Mouse (Mus musculus): Measurements from ENCODE around the gene Tent5b.
"Not testable (repeated sequence)": the region's sequence is repeated elsewhere in the genome, so short reads cannot be mapped to it uniquely, and the experiment has no call there.

The Tent5b gene

DNA sequence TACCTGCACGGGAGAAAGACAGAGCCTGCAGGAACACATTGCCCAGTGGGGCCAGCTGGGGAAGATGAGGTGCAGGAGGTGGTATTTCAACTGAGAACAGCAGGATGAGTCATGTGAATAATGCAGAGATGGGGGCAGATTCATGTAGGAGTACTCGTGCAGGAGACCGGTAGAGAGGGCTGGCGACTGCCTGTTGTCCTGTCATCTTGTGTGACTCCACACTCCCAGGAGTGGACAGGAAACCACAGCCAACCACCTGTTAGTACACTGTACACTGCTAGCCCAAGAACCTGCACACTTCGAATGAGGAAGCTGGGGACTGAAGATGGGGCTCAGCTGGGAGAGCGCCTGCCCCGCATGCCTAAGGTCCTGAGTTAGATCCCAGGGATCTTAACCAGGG is 21.6 kb downstream of the Tent5b start:
- DNase-seq (ENCODE audit: low spot score): no peak

DNA sequence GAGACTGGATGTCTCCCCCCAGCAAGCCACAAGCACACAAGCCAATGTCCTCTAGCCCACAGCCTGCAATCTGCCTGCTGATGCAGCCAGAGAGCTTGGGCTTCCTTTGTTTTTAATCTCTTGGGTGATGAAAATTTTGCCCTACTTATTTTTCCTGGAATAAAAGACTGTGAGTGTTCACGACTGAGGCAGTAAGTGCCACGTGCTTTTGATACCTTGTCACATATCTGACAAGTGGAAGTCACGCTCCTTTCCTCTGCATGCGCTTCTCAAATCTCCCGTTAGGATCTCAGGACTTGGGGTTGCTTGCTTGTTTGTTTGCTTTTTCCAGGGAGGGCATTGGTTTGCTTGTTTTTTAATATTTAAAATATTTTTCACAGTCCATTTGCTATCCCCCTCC is 24.4 kb downstream of the Tent5b start:
- DNase-seq (ENCODE audit: low spot score): no peak

- no peak for DNase-seq (ENCODE audit: low spot score)
These were observed 25.0 kb downstream of the Tent5b start for GRCm38 (mm10) chr4:133504755-133505485.

DNA sequence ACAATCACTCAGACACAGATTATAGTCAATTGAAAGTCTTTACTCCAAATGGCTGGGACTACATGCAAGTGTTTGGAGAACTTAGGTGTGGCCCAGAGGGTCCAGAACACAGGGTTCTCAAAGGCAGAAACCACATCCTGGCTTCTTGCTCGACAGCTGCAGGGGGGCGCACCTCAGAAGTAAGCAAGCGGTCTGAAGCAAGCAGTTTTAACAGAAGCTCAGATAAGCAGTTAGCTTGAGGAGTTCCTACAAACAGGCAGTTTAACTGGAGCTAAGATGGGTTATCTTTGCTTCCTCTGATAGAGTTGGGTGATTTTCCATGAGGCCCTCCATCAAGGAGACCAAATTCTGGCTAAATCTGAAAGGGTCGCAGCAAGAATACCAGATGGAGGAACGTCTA is 26.6 kb downstream of the Tent5b start:
- no peak for DNase-seq (ENCODE audit: low spot score)

GRCm38 (mm10) chr4:133508990-133509389 is 29.1 kb downstream of the Tent5b start:
- DNase-seq (ENCODE audit: low spot score): no peak

DNA sequence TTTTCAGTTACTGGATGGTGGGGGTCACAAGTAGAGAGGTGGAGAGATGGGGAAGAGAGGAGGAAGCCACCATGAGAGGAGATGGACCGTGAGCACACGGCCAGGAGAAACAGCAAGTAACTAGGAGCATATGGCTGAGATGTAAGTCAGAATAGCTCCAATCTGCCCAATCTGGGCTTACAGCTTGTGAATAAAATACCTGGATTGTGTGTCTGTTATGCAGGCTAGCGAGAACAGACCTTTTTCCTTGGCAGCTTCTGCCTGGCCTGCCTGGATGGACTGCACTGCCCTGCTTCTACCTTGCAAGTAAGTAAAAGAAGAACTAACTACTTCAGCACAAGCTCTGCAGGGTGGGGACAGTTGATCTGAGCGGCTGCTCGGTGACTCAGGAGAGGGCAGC is 31.1 kb downstream of the Tent5b start:
- no peak for DNase-seq (ENCODE audit: low spot score)

- not testable (repeated sequence) for DNase-seq (ENCODE audit: low spot score)
These were observed 32.6 kb downstream of the Tent5b start for GRCm38 (mm10) chr4:133512511-133512910.

DNA sequence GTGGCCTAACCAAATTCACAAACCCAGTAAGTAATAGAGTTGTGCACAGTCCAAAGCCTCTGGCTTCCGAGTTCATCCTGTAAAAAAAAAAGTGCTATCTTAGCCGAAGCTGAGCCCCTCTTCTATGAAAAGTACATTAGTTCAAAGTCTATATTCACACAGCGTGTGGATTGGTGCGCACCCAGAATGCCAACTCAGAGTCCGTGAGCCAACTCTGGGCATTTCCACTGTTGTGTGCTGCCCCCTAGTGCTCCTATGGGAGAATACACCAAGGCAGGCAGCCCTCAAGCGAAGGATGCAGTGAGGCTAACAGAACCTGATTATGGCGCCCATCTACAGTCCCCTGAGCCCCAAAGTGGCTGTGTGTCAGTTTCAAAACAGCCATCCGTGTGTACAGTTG is 33.0 kb downstream of the Tent5b start:
- peak; percentile 65 for DNase-seq (ENCODE audit: low spot score)

DNA sequence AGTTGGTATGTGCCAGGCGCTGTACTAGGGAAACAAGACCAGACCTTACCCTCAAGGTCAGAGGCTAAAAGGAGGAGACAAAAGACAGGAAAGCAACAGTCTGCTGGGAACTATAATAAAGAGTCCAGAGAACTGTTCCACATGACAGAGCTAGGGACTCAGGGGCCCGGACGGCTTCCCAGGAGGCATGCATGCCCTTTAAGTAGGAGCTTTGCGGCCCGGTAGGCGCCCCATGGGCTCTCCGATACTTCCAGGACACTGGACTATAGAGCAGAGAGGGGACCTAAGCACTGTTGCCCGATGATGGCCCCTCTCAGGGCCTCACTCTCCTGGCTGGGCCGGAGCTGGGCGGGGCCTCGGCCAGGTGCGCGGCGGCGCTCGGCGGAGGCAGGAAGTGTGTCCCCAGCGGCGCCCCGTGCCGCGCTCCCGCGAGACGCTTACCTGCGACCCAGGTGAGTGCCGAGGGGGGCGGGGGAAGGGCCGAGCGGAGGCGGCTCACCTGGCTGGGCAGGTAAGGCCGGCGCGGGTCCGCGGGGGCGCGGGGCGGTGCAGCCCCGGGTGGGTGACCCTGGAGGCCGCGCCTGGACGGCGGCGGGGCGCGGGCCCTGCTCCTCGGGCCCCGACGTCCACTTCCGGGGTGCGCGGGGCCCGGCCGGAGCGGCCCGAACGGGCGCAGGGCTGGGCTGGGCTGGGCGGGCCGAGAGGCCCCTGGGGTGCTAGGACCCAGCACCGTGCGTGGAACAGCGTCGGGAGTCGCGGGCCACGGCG is 38.9 kb downstream of the Tent5b start, which contains the start of gene Kdf1:
Gene Kdf1, plus strand, starts transcription at position 363 of the 768 bp plus-strand sequence.
- DNase-seq (ENCODE audit: low spot score): peak; percentile 54

DNA sequence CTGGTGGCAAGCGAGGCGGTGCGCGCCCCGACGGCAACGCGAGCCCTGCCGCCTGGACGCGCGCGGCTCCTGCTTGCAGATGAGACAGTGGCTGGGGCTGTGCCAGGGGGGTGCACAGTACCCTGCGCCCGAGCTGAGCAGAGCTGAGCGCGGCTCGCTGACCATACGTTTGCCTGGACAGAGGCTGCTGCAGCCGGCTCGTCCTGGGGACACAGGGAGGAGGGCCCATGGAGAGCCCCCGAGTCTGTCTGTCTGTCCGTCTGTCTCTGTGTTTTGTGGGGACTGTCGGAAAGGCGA is 39.4 kb downstream of the Tent5b start:
- DNase-seq (ENCODE audit: low spot score): peak; percentile 19

- DNase-seq (ENCODE audit: low spot score): no peak
These were observed 41.6 kb downstream of the Tent5b start for GRCm38 (mm10) chr4:133521502-133521901.

DNA sequence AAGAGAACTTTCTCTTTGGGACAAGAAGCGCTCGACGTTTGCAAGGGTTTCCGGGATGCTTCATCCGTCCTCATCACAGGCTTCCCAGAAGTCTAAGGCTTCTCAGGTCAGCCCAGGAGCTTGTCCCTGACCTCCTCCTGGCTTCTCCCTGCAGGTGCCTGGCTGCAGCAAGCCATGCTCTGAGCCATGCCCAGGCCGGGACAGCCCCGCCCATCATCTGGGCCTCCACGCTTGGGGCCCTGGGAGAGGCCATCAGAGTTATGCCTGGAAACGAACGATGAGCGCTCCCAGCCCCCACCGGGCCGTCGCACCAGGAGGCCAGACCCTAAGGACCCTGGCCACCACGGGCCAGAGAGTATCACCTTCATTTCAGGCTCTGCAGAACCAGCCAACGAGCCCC is 47.9 kb downstream of the Tent5b start:
- DNase-seq (ENCODE audit: low spot score): no peak

DNA sequence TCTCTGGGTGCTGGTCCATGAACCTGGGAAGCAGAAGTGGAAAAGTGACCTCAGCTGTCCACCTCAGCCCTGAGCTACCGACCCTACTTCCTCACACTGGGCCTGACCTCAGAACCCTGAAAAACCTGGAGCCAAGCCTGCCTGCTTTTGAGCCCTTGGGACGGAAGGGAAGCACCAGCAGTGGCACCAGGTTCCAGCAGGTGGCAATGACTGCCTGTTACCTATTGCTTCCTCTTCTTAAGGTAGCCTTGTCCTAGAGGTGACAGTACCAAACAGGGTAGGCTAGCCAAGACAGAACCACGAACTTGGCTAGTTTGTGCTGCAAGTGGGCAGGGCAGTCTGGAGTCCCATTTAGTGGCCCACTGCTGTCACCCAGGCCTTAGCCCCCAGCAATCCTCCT is 52.8 kb downstream of the Tent5b start:
- no peak for DNase-seq (ENCODE audit: low spot score)

- no peak for DNase-seq (ENCODE audit: low spot score)
These were observed 56.1 kb downstream of the Tent5b start for GRCm38 (mm10) chr4:133536081-133536480.

- no peak for DNase-seq (ENCODE audit: low spot score)
These were observed 56.7 kb downstream of the Tent5b start for GRCm38 (mm10) chr4:133536652-133537051.
